Mouse (Mus musculus) left cerebral cortex, adult 9 months (tissue): ENCODE results near the gene Chpf.

Source experiments
- DNase-seq, 2 experiments: peaks; one replicate each; pipeline ENCODE4 v3.0.0; 2022; ENCODE audit warnings: low spot score in 2 of 2

Gene Chpf

DNA sequence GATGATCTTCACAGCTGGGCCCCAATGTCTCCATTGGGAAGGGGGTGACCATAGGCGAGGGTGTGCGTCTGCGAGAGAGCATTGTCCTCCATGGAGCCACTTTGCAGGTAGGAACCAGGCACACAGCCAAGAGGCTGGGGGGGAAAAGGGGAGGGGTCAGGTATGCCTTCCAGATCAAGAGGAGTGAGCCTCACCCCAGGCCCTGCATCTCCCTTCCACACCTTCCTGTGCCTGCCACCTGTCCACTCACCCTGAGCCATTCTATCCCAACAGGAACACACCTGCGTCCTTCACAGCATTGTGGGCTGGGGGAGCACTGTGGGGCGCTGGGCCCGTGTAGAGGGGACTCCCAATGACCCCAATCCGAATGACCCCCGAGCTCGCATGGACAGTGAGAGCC, 36.9 kb downstream of the Chpf start:
- DNase-seq: no peak

DNA sequence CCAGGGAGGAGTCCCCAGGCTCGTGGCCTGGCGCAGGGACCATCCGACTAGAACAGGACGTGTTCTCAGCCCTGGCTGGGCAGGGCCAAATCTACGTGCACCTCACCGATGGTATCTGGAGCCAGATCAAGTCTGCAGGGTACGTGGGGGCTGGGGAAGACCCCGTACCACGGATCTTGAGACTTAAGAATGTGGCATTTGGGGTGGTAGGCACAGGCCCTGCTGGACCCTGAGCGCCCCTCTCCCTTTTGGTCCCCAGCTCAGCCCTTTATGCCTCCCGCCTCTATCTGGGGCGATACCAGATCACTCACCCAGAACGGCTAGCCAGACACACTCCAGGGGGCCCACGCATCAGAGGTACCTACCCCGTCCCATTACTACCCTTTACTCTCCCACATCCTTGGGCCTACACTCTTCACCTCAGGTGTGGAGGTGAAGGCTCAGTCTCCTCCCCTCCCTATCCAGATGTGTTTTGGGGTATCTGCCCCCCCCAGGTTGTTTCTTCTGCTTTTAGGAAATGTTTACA, 37.6 kb downstream of the Chpf start:
- DNase-seq: no peak

DNA sequence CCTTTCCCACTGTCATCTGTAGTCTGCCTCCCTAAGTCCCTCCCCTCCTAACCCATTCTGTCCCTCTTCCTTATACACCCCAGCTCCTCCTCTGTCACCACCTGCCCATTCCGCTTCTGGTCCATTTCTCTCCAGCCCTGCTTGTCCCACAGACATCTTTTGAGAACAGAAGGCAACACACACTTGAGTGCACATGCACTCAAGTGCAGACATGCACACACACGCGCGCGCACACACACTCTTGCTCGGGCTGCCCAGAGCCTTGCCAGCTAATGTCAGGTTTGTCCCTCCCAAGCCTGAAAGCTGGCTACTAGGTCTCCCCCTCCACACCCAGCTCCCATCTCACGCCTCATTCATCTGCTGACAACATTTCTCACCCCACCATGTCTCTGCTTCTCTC, 38.4 kb downstream of the Chpf start:
- no peak for DNase-seq

DNA sequence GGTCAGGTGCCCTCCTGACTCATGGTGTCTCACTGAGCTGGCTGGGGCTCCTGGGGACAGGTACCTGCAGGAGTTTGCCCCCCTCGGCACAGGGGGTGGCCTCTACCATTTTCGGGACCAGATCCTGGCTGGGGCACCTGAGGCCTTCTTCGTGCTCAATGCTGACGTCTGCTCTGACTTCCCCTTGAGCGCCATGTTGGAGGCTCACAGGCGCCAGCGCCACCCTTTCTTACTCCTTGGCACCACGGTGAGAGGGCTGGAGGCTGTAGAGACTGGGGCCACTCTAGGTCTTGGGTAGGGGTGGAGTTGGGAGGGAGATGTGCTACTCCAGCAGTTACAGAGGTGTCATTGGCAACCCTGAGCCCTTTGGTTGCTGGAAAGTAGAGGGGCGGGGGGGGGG, 40.3 kb downstream of the Chpf start:
- DNase-seq: no peak

DNA sequence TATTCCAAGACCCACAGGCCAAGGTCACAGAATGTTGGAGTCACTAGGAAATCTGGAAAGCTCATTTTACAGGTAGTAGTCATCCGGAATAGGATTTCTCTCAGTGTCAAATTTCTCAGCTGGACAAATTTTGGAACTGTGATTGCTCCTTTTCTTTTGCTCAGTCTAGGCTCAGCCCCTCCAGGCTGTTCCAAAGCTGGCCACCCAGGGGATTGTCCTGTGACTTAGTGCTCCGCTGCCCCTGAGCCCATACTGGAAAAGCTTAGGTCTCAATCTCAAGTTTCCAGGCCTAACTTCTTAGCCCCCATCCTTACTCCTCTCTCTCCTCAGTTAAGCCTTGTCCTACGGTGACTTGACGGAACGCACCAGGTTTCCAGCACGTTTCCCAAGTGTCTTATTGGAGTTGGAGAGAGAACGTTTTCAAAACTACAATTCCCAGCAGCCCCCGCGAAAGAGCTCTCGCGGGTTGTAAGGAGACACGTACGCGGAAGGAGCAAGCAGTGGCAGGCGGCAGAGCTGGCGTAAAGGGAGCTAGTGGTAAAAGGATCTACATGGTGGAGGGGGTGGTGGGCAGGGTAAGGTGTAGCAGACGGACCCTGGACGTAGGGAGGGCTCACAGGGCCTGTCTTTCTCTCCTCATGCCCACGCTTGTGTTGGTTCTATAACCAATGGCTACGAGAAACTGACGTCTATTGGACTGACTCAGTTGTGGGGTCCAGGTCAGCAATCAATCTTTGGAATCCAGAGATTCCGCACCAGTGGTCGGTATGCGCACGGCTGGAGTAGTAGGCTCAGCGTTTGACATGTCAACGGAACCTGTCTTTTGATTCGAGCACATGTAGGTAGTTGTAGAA, 43.4 kb downstream of the Chpf start, which contains the start of gene Gmppa:
Gene Gmppa (plus strand): TSS at position 456 of the 854 bp plus-strand sequence.
- DNase-seq: peak in 1 of 2 experiments; percentile 87

DNA sequence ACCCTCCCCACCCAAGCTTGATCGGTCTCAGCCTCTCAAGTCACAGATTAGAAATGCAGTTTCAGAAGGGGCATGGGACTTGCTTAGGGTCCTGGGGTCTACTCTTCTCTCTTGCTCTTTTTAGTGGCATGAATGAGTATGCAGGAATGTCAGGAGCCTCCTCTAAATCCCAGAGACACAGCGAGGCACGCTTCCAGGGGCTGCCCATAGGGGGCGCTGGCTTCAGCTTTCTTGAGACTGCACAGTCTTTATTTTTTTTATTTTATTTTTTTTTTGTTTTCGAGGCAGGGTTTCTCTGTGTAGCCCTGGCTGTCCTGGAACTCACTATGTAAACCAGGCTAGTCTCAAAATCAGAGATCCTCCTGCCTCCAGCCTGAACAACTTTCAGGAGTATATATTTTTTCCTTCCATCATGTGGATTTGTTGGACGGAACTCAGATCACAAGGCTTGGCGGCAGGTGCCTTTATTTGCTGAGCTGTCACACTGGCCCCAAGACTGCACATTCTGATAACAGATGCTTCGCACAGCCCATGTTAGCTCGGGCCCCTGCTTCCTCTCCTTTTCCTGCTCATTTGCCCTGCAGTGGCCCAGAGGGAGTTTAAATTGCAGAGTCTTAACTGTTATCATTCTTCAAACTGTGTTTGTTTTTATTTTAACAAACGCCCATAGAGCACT, 53.2 kb downstream of the Chpf start:
- DNase-seq: peak in 1 of 2 experiments; percentile 67
